Mouse (Mus musculus) lung, postnatal 14 days (tissue): ENCODE measurements around the gene Gal3st4.
A peak's percentile ranks its signal among the peaks of the same experiment; 100 is the strongest.
"Not testable (repeated sequence)": the region's sequence is repeated elsewhere in the genome, so short reads cannot be mapped to it uniquely, and the experiment has no call there.

Source experiments
- DNase-seq: peaks from one replicate; pipeline ENCODE4 v3.0.0; 2021

Gene Gal3st4

DNA sequence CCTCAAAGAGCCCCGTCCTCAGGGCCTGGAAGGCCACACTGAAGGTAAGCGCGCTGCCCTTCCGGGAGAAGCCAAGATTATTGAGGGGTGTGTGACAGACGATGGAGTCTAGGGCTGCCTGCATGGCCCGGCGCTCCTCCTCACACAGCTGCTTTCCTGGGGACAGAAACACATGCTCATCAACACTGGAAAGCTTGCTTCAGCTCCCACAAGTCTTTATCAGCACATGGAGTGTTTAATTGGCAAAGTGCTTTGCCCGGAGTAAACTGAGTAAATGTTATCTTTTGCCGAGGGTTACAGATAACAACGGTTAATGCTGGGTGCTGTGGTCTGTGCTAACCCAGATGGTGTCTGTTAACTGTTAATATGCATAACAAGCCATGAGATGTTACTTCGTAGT is 11.8 kb downstream of the Gal3st4 start:
- DNase-seq: no peak

DNA sequence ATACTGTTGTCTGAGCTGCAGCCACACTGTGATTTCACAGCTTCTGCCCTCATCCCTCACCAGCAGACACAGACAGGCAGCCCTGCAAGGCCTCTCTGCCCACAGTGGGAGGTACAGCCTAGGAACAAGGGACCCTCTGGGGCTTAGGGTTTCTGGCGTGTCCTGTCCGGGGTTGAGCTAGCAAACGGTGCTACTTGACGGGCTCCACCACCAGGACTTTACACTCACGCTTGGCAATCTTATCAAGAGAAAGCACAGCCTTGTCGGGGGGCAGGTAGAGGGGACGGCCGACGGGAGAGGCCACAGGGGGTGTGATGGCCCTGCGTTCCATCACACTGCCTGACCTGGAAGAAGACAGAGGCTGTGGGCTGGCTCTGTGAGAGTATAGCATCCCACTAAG is 12.6 kb downstream of the Gal3st4 start:
- no peak for DNase-seq

DNA sequence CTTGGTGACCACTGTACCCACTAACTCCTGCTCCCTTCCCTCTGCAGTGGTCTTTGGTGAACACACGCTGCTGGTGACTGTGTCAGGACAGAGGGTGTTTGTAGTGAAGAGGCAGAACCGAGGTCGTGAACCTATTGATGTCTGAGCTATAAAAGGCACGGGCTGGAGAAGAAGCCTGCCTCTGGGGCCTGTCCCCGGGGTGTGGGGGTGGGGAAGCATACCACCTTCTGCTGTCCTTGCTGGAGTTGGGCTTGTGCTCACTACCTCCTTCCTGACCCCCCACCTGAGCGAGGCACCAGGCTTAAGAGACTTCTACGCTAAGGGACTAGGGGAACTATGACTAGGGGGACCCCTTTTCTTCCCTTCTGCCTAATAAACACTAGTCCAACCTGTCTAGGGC is 13.6 kb downstream of the Gal3st4 start:
- DNase-seq: no peak

DNA sequence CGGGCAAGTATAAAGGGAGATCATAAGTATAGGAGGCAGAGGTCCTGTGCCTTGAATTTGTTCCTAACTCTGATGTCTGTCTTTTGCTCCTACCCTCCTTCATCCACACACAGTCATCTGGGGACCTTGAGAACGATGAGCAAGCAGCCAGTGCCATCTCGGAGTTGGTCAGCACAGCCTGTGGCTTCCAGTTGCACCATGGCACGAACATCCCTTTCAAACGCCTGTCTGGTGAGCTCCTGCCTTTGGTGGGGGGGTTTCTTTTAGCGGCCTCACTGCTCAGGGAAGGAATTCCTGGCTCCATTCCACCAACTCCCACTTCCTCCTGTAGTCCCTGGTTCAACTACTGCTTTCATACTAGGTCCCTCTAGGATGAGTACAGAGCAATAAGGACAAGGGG is 14.1 kb downstream of the Gal3st4 start:
- DNase-seq: no peak

DNA sequence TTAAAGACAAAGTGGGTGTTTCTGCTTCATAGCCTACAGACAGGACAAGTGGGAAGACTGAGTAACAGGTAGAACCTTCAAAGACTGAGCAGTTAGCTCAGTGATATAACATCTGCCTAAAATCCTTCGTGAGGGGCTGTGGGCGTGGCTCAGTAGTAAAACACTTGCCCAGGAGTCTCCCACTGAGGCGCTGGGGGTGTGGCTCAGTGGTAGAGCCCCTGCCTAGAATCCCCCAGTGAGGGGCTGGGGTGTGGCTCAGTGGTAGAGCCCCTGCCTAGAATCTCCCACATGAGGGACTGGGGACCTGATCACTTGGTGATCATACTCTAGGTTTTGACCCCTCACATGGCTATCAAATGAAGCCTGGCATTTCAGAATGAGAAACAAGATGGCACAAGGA is 14.6 kb downstream of the Gal3st4 start:
- no peak for DNase-seq

DNA sequence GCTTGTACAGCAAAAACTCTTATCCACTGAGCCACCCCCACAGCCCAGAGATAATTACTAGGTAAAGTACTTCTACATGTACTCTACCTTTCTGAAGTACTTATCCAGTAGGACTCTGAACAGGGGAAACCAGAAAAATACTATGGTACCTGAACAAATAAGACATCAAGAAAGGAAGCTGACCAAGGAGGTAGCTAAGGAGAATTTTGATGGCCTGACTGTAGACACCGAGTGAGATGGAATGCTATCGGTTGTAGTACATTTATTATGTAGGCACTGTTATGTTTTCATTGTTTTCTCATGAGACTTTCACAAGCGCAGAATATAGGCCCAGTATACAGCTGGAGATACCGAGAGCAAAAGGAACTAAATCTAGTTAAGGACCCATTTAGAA is 15.1 kb downstream of the Gal3st4 start:
- no peak for DNase-seq

DNA sequence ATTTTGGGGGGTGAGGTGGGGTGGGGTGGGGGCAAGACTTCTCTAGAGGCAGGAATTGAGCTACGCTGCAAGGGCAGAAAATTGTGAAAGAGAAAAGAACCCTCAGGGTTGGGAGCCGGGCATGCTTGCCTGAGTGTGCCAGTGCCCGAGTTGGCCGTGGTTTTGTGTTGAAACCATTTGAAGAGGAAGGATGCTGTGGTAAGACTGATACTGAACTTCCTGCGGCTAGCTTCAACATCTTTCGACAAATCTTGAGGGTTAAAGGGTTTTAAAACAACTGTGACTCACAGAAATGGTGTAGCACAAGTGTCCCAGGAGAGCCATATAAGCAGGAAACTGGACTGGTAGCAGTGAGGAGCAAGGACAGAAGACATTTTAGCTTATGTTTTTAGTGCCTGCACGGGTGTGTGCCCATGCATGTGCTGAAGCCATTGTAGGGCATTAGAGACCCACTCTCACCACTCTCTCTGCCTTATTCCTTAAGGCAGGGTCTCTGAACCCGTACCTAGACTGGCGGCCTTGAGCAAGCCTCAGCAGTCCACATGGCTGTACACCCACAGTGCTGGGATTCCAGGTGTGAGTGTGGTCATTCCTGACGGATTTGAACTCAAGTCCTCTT is 15.6 kb downstream of the Gal3st4 start:
- no peak for DNase-seq

DNA sequence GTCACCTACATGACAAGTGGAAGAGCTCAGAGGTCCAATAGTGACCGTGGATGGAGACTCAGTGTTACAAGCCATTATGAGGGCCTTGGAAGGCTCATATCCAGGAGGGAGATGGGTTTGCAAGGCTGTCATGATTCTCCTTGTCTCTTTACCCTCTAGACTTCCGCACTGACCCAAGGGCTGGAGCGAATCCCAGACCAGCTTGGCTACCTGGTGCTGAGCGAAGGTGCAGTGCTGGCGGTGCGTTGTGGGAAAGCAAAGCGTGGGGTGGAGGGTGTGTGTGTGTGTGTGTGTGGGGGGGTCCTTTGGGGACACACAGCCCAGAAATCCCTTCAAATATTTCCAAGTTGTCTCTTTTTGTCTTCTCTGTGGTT is 16.6 kb downstream of the Gal3st4 start:
- no peak for DNase-seq

DNA sequence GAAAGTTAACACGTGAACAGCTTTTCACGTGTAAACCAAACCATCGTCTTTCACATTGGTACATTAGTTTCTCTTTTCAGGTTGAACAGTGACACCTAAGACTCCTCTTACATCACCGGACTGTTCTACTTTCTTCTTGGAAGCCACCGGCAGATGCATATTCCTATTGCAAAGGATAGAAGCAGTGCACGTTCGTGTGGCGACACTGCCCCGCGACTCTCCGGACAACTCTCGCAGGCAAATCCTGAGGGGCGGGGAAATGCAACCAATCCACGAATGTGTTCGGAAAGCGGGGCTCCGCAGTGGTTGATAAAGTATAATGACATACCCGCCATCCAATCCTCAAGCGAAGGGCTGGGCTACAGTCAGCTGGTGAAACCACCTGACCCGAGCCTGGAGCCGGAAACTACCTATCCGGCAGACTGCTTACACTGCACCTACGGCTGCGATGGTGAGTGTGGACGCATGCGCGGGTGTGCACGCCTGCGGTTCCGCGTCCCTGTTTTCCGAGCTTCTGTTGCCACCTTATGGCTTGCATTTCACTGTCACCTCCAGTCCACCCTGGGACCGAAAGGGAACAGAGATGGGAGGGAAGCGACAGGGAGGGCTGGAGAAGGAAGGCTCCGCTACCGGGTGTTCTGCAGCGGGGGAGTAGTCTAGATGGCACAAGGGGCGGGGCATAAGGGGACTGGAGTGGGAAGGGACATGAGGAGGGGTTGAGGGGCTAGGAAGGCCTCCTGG is 17.1 kb downstream of the Gal3st4 start, which contains the start of gene Lamtor4:
TSS of gene Lamtor4 (plus strand) at position 130 of the 741 bp plus-strand sequence.
- DNase-seq: peak; percentile 92

DNA sequence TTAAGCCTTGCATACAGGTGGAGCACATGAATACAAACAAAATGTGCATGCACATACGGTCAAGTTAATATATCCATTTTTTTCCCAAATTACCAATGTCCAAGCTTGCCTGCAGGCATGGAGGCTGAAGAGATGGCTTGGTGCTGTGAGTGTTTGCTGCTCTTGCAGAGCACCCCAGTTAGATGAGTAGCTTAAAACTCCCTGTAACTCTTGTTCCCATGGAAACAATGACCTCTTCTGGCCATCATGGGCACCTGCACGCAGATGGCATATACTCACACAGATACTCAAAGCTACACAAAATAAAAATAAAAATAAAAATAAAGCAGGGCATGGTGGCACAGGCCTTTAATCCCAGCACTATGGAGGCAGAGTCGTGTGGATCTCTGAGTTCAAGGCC is 19.6 kb downstream of the Gal3st4 start:
- DNase-seq: no peak

DNA sequence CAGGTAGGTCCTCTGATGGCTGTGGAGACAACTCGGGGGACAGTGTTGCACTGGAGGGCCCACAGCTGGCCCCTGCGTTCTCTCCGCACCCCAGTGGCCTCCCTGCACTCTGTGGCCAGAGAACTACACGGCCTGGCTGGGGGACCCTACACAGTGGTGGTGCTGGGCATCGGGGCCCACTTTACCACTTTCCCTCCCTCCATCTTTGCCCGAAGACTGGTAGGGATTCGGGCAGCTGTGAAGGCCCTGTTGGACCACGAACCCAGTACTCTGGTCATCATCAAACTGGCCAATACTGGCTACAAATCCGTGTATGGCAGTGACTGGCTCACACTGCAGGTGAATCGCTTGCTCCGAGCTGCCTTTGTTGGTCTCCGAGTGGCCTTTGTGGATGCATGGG is 21.5 kb downstream of the Gal3st4 start:
- DNase-seq: no peak

DNA sequence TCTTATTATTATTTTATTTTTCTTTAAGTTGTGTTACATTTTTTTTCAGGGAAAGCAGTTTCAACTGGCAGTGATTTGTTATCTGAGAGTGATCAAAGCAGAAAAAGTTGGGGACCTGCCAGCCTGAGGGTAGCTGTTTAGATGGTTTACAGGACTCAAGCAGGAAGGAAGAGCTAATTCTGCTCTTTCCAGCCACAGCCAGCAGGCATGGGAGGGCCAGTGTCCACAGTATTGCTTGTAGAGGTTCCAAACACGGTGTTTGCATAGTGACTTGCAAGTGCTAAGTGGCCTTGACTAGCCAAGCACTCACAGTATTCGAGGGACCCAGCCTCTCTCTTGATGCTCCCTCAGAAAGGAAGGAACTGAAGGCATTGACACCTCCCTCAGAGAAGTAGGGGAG is 31.1 kb downstream of the Gal3st4 start:
- DNase-seq: peak; percentile 11

DNA sequence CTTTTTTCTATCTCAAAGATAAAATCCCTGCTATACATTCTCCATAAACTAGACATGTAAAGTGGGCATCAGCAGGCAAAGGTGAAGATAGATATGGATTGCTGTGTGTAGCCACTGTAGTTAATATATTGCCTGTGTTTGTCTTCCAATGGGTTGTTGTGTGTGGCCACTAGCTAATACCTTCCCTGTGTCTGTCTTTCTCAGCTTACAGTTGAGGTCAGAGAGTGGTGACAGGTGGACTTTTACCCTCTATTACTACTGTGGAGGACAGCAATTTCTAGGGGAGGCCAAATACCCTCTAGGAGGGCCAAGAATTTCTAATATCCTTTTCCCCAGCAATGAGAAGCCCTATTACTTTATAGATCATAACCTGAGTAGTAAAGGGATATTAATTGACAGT is 38.4 kb downstream of the Gal3st4 start:
- DNase-seq: no peak

DNA sequence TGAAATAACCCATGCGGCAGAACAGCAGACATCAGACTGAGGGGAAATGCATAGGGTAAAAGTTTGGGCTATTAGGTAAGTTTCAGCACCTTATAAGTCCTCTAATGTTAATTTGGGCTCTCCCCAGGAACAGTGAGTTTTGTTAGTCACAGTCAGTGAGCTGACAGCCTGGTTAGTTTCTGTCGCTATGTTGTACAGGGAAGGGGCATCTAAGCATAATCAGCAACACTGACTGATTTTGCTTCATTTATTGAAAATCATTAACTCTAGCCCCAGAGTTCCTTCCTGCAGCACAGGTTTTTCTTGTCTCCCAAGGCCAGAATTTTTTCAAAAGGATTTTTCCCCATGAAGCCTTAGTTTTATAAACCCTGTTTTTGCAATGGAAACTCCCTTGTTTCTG is 38.9 kb downstream of the Gal3st4 start:
- DNase-seq: no peak

DNA sequence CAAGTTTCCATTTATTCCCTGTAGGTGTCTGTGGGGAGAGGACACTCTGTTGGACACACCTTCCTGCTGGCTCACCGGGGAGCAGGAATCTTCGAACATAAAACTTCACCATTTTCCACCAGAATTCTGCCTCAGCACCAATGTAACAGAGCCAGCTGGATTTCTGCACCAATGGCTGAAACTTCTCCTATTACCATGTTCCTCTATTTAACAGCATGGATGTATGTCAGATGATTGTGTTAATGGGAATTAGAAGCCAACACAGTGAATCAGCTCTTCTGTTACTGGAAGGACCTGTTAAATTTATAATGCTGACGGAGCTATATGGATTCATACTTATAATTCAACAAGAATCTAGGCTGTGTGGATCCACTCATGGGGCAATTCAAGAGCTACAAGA is 43.1 kb downstream of the Gal3st4 start:
- DNase-seq: no peak

DNA sequence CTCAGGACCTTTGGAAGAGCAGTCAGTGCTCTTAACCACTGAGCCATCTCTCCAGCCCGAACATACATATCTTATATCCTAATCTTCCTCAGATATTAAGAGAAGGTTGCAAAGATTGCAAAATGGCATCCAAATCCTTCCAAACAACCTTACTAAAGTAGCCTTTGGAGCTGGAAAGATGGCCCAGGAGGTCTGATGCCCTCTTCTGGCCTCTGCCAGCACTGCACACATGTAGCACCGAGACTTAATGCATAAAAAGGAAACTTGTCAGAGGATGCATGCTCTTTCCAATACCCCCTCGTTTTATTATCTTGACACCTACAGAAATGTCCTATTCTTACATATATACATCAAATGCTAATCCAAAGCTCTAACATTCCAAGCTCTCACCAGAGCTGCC is 44.6 kb downstream of the Gal3st4 start:
- DNase-seq: peak; percentile 35

DNA sequence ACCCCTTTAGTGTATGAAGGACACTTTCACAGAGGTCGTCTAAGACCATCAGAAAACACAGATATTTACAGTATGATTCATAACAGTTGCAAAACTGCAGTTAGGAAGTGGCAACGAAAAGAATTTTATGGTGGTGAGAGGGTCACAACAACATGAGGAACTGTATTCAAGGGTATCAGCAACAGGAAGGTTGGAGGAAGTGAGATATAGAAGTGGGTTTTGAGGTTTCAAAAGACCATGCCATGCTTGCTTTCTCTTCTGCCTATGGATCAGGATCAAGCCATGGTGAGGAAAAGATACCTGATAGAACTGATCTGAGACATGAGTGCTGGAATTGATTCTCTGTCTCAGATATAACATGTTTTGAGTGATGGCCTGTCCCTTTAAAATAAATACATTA is 45.3 kb downstream of the Gal3st4 start:
- DNase-seq: no peak

DNA sequence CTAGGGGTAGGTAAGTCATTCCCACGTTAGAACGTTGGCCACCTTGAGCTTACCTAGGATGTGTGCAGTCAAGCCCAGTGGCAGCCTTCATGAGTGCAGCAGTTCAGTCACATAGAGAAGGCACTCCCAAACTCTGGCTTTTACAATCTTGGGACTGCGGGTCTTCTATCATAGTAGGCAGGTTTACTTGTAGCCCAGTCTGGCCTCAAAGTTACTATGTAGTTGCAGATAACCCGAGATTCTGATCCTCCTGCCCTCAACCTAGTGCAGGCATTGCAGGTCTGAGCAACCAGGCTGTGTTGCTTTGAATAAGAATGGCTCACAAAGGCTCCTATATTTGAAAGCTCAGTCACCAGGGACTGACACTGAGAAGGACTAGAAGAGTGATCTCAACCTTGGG is 46.1 kb downstream of the Gal3st4 start:
- DNase-seq: no peak

DNA sequence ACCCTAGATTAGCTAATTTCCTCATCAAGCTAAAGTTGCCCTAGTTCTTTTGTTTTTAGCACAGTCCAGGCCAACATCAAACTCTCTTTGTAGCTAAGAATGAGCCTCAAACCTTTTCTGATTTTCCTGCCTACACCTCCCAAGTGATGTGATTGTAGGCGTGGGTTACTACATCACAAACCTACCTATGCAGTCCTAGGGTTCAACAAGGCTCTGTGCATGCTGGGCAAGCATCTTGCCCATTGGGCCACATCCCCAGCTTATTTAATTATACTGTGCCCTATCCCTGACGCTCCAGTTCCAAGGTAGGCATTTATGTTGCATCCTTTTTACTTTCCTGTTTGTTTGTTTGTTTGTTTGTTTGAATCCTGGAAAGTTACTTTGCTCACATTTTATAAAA is 46.9 kb downstream of the Gal3st4 start, which contains the start of gene Nxpe5:
TSS of gene Nxpe5 (plus strand) at position 199 of the 400 bp plus-strand sequence.
- DNase-seq: no peak

DNA sequence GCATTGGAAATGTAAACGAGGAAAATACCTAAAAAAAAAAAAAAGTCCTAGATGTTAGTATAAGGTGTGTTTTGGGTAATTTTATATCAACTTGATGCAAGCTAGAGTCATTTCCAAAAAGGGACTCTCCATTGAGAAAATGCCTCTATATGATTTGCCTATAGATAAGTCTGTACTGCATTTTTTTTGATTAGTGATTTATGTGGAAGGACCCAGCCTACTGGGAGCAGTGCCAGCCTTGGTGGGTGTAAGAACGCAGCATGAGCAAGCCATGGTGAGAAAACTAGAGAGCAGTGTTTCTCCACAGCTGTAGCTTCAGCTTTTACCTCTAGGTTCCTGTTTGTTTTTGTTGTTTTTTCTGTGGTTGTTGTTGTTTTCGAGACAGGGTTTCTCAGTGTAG is 49.4 kb downstream of the Gal3st4 start:
- DNase-seq: no peak

DNA sequence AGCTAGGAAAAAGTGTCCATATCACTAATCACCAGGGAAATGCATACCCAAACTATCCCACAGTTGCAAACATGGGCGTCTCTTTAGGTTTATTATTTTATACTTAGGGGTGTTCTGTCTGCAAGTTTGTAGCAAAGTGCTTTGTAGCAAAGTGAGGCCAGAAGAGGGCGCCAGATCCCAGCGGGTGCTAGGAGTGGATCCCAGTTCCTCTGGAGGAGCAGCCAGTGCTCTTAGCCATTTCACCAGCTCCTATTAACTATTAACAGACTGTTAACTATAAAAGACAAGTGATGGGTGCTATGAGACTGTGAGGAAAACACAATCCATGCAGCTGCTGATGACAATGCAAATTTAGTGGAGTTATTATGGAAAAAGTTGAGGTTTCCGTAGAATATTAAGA is 50.5 kb downstream of the Gal3st4 start:
- peak; percentile 91 for DNase-seq

DNA sequence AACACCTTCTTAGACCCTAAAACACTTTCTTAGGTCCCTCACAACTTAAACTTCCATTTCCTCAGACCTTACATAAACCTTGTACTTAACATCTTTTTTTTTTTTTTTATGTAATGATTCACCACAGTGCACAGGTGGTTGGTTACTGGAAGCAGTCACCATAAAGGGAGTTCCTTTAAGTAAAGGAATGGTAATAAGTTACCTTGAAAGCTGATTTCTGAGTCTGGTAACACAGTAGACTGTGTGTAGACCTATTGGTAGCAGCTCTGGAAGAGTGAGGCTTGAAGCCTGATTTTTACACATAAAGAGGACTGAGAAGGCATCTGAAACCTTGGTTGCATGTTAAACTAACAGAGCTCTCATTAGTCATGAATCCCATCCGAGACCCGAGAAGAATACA is 52.8 kb downstream of the Gal3st4 start:
- DNase-seq: no peak

DNA sequence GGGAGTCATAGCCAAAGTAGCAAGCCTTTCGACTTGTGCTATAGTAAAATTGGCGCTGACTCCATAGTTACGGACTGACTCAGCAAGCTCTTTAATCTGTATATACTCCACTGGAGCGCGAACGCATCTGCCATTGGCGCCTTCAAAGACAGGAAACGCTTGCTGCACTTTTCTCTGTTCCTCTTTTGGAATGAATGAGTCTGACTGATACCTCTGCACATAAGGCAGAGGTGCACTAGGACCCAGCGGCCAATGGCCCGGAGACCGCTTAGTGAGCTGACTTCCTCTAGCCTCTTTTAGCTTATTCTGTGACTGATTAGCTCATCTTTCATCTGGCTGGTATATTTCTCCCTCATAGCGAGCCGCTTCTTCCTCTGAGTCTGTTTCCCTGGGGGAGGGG is 56.0 kb downstream of the Gal3st4 start:
- DNase-seq: not testable (repeated sequence)
